Mouse (Mus musculus) heart, embryonic 14.5 days (tissue): ENCODE measurements around the gene Rsu1. TPM values are rescaled to one million over a fixed set of nuclear protein-coding genes. Genes with fewer than 3 reads are reported as not detected.

Experiments used
- ATAC-seq: fragments of 200-750 bp; cut with Nextera tagmentation; 2 replicates; pipeline ENCODE4 v1.8.0; 2017; ENCODE audit warnings: low read depth, moderate TSS enrichment; ENCODE audit not compliant: insufficient number of reproducible peaks, insufficient read depth, low FRiP score
- H3K27ac ChIP-seq, 2 experiments: fragments of 200-500 bp in 1 of 2; fragments of 300-500 bp in 1 of 2; sonication (generic) in 1 of 2; replicated peaks in 1 of 2; 2 replicates each; pipeline ENCODE4 v1.5.1; 2012 to 2014; ENCODE audit warnings: low read depth in 2 of 2, low read length in 2 of 2, control low read depth in 1 of 2, mild to moderate bottlenecking in 1 of 2, mixed read lengths in 1 of 2; ENCODE audit not compliant: control insufficient read depth in 1 of 2, insufficient read depth in 1 of 2
- H3K27me3 ChIP-seq: fragments of 300-500 bp; sonication (generic); 2 replicates; pipeline ENCODE4 v1.6.1; 2014; ENCODE audit warnings: mild to moderate bottlenecking, low read length, control low read depth; ENCODE audit not compliant: control insufficient read depth, insufficient read depth
- H3K36me3 ChIP-seq: fragments of 300-500 bp; sonication (generic); 2 replicates; pipeline ENCODE4 v1.6.1; 2014; ENCODE audit warnings: mild to moderate bottlenecking, control low read depth, low read length, mixed read lengths; ENCODE audit not compliant: control insufficient read depth, insufficient read depth
- H3K4me1 ChIP-seq, 2 experiments: fragments of 200-500 bp in 1 of 2; fragments of 300-500 bp in 1 of 2; sonication (generic) in 1 of 2; 2 replicates each; pipeline ENCODE4 v1.6.1; 2012 to 2014; ENCODE audit warnings: low read length in 2 of 2, control low read depth in 1 of 2, mixed read lengths in 1 of 2; ENCODE audit not compliant: control insufficient read depth in 2 of 2, insufficient read depth in 2 of 2
- H3K4me2 ChIP-seq: fragments of 300-500 bp; sonication (generic); 2 replicates; pipeline ENCODE4 v1.6.1; 2014; ENCODE audit warnings: mild to moderate bottlenecking, low read length
- H3K4me3 ChIP-seq, 2 experiments: fragments of 200-500 bp in 1 of 2; fragments of 300-500 bp in 1 of 2; sonication (generic) in 1 of 2; 2 replicates each; pipeline ENCODE4 v1.5.1; 2012 to 2014; ENCODE audit warnings: low read length in 2 of 2, mild to moderate bottlenecking in 2 of 2, control low read depth in 1 of 2, low read depth in 1 of 2, moderate library complexity in 1 of 2; ENCODE audit not compliant: control insufficient read depth in 1 of 2, insufficient read depth in 1 of 2
- H3K9ac ChIP-seq: fragments of 300-500 bp; sonication (generic); 2 replicates; pipeline ENCODE4 v1.6.1; 2014; ENCODE audit warnings: mild to moderate bottlenecking, low read length
- H3K9me3 ChIP-seq: fragments of 300-500 bp; sonication (generic); 2 replicates; pipeline ENCODE4 v1.6.1; 2016; ENCODE audit warnings: low read length, control low read depth; ENCODE audit not compliant: control insufficient read depth
- WGBS: fragments of 180-500 bp; shearing (Covaris S2); extraction: QIAGEN DNeasy Blood & Tissue Kit; methylation state at CpG from one replicate; pipeline ENCODE4 v1.1.7; 2014; 5-methylcytosine and 5-hydroxymethylcytosine counted together
- polyA plus RNA-seq: library from polyadenylated mRNA; unstranded; fragments of >200 nt; fragmentation: Nextera tagmentation; extraction: Ambion mirVana; gene quantifications from 2 replicates; pipeline ENCODE4 v1.2.1, GENCODE M21; 2014

Gene Rsu1
- polyA plus RNA-seq, 1 experiment from 2014 or later = 147 TPM

- Histone ChIP-seq H3K9ac (no peak overlapping the region), H3K4me2 (no peak overlapping the region)
Measured at GRCm38 (mm10) chr2:13237140-13237901, 33.9 kb downstream of the Rsu1 start.

GRCm38 (mm10) chr2:13235696-13236095, 35.5 kb downstream of the Rsu1 start:
- H3K9ac ChIP-seq = no peak overlapping the region
- peaks cover 4 to 26% of the 10 kb centered on the region in 2 experiments for H3K4me1 ChIP-seq
- peaks cover 19% of the 10 kb centered on the region for H3K36me3 ChIP-seq
- peak overlapping the region; percentile 66 to 68 for H3K27ac ChIP-seq
- peak overlapping the region; percentile 19; the same call in 1 of the 2 replicates for H3K4me2 ChIP-seq
- ATAC-seq = peak; percentile 78
- H3K4me3 ChIP-seq = no peak overlapping the region
- no peaks in the 10 kb centered on the region for H3K9me3 ChIP-seq
- 19% methylated on average over 5 of the region's 5 CpGs for WGBS
- H3K27me3 ChIP-seq = no peaks in the 10 kb centered on the region

More at GRCm38 (mm10) chr2:13237140-13237901, 33.9 kb downstream of the Rsu1 start:
- H3K27ac ChIP-seq = no peak overlapping the region
- ATAC-seq = no peak
- H3K27me3 ChIP-seq = no peaks in the 10 kb centered on the region
- no peak overlapping the region for H3K4me3 ChIP-seq
- no peaks in the 10 kb centered on the region for H3K9me3 ChIP-seq
- WGBS = 74% methylated on average over 8 of the region's 8 CpGs
- H3K4me1 ChIP-seq = peaks cover 4 to 26% of the 10 kb centered on the region in 2 experiments
- peaks cover 30% of the 10 kb centered on the region for H3K36me3 ChIP-seq

- WGBS = 85% methylated on average over 10 of the region's 10 CpGs
- H3K9me3 ChIP-seq = no peaks in the 10 kb centered on the region
- H3K4me2 ChIP-seq = no peak overlapping the region
- no peak overlapping the region for H3K4me3 ChIP-seq
- H3K27ac ChIP-seq = 0 out of 4 replicates have a peak overlapping the region, but pooled peaks of 1 of the 2 experiments have one; percentile 66
- H3K36me3 ChIP-seq = peaks cover 14% of the 10 kb centered on the region
- peaks cover 4 to 24% of the 10 kb centered on the region in 2 experiments for H3K4me1 ChIP-seq
- no peak for ATAC-seq
- no peaks in the 10 kb centered on the region for H3K27me3 ChIP-seq
- H3K9ac ChIP-seq = no peak overlapping the region
Measured at GRCm38 (mm10) chr2:13234796-13235195, 36.4 kb downstream of the Rsu1 start.

GRCm38 (mm10) chr2:13233902-13234301, 37.3 kb downstream of the Rsu1 start:
- Histone ChIP-seq H3K4me1 (peaks cover 4 to 24% of the 10 kb centered on the region in 2 experiments), H3K27me3 (no peaks in the 10 kb centered on the region), H3K9ac (no peak overlapping the region), H3K4me3 (no peak overlapping the region), H3K4me2 (no peak overlapping the region), H3K27ac (no peak overlapping the region), H3K9me3 (no peaks in the 10 kb centered on the region), H3K36me3 (peaks cover 6% of the 10 kb centered on the region)
- no peak for ATAC-seq
- 47% methylated on average over 7 of the region's 7 CpGs for WGBS

- no peak overlapping the region for H3K9ac ChIP-seq
- no peaks in the 10 kb centered on the region for H3K9me3 ChIP-seq
- WGBS = 70% methylated on average over 12 of the region's 12 CpGs
- no peak overlapping the region for H3K4me3 ChIP-seq
- H3K27me3 ChIP-seq = no peaks in the 10 kb centered on the region
- ATAC-seq = no peak
- no peak overlapping the region for H3K27ac ChIP-seq
- H3K4me2 ChIP-seq = no peak overlapping the region
- H3K4me1 ChIP-seq = peaks cover 4 to 24% of the 10 kb centered on the region in 2 experiments
- H3K36me3 ChIP-seq = 0 out of 2 replicates have a peak, but pooled peaks cover under 1% of the 10 kb centered on the region
Measured at GRCm38 (mm10) chr2:13233254-13233835, 37.9 kb downstream of the Rsu1 start.

- 92% methylated on average over 6 of the region's 6 CpGs for WGBS
Measured at GRCm38 (mm10) chr2:13232305-13232704, 38.9 kb downstream of the Rsu1 start.

GRCm38 (mm10) chr2:13229686-13230085, 41.5 kb downstream of the Rsu1 start:
- H3K9ac ChIP-seq = no peak overlapping the region
- no peak overlapping the region for H3K4me3 ChIP-seq
- H3K4me1 ChIP-seq = peaks cover 2 to 26% of the 10 kb centered on the region in 2 experiments; a peak in 2 of 4 replicates
- no peaks in the 10 kb centered on the region for H3K27me3 ChIP-seq
- H3K36me3 ChIP-seq = no peaks in the 10 kb centered on the region
- no peak overlapping the region for H3K27ac ChIP-seq
- no peak for ATAC-seq
- no peak overlapping the region for H3K4me2 ChIP-seq
- no peaks in the 10 kb centered on the region for H3K9me3 ChIP-seq
- WGBS = 89% methylated on average over 3 of the region's 3 CpGs

More at GRCm38 (mm10) chr2:13232305-13232704, 38.9 kb downstream of the Rsu1 start:
- H3K4me3 ChIP-seq = no peak overlapping the region
- no peaks in the 10 kb centered on the region for H3K9me3 ChIP-seq
- H3K27ac ChIP-seq = no peak overlapping the region
- peaks cover 4 to 24% of the 10 kb centered on the region in 2 experiments for H3K4me1 ChIP-seq
- ATAC-seq = no peak
- H3K9ac ChIP-seq = no peak overlapping the region
- no peaks in the 10 kb centered on the region for H3K27me3 ChIP-seq
- H3K4me2 ChIP-seq = no peak overlapping the region
- H3K36me3 ChIP-seq = no peaks in the 10 kb centered on the region
